ENCODE assay signal across 19 mouse cellular contexts in the genomic region with DNA sequence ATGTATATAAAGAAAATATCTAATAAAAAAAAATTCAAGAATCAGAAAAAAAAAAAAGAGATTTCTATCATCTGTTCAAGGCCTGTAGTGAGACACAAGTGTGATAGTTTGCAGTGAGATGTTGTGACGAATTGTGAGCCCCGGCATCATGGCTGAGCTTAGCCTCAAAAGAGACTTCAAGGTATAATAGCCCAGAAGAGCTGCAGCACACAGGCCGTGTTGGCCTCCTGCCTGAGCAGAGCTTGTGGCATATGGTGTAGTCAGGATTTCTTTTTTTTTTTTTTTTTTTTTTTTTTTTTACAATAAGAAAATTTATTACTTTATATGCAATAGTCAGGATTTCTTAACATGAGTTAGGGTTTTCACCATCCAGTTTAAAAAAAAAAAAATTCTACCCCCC.
DNase-seq lines count a peak whose midpoint lies in the region; ATAC-seq and TF ChIP-seq lines count a peak whose summit lies in the region.
"Had no signal": no experiment of that assay in that cellular context is flagged by ENCODE, and none has a peak within 500 bp of the region (broad histone marks: within the 10 kb centered on the region; RNA-seq: fewer than 3 reads in every experiment).

No protein-coding gene starts in this region.

- no peaks in the 10 kb centered on the region for H3K4me1 ChIP-seq in forebrain, postnatal 0 days (ENCODE audit: insufficient read depth)
- H3K4me1 ChIP-seq: liver, embryonic 13.5 days; stomach, embryonic 15.5 days had no signal

- no peak overlapping the region for H3K27ac ChIP-seq in left cerebral cortex, adult 2 months
- H3K27ac ChIP-seq in forebrain, postnatal 0 days (ENCODE audit: low read depth, low read length) = no peak overlapping the region
- H3K27ac ChIP-seq: embryonic facial prominence, embryonic 13.5 days; heart, adult 2 months; hindbrain, embryonic 14.5 days; layer of hippocampus, adult 2 months; liver, embryonic 13.5 days; lung, embryonic 15.5 days; macrophage; midbrain, embryonic 15.5 days; stomach, embryonic 15.5 days had no signal

- ATAC-seq in forebrain, postnatal 0 days = peak; percentile 25; the same call in 1 of the 2 replicates
- no peak for ATAC-seq in megakaryocyte-erythroid progenitor cell, adult 5-6 weeks (replicated peaks; ENCODE audit: low FRiP score, low TSS enrichment, poor library complexity, severe bottlenecking)
- ATAC-seq: intestine, postnatal 0 days; midbrain, embryonic 15.5 days had no signal

- peak; percentile 51 for DNase-seq in left cerebral cortex, postnatal 4 days
- DNase-seq in left cerebral cortex, adult 2 months (ENCODE audit: extremely low spot score in 1 of 2, low spot score in 2 of 2) = no peak
- DNase-seq in brain, embryonic 14.5 days (ENCODE audit: low read depth) = peak; percentile 87
- peak; percentile 56 for DNase-seq in cerebellum, adult 8-10 months
- DNase-seq in forebrain, postnatal 0 days = peak; percentile 60
- no peak for DNase-seq in right cerebral cortex, adult 2 months (ENCODE audit: low spot score in 2 of 2)
- DNase-seq: heart, adult 2 months; liver, embryonic 13.5 days; right cerebral cortex, adult 18-20 months had no signal

- no peaks in the 10 kb centered on the region for H3K9me3 ChIP-seq in forebrain, postnatal 0 days (ENCODE audit: low read length)
- H3K9me3 ChIP-seq: G1E; liver, embryonic 13.5 days; lung, embryonic 15.5 days; midbrain, embryonic 15.5 days; stomach, embryonic 15.5 days had no signal

- H3K4me3 ChIP-seq in left cerebral cortex, adult 2 months = no peak overlapping the region
- H3K4me3 ChIP-seq in forebrain, postnatal 0 days (ENCODE audit: low read depth, low read length) = no peak overlapping the region
- H3K4me3 ChIP-seq: embryonic facial prominence, embryonic 13.5 days; heart, adult 2 months; layer of hippocampus, adult 2 months; liver, embryonic 13.5 days; lung, embryonic 15.5 days; midbrain, embryonic 15.5 days; stomach, embryonic 15.5 days had no signal

- H3K27me3 ChIP-seq in forebrain, postnatal 0 days (ENCODE audit: insufficient read depth, low read length) = no peaks in the 10 kb centered on the region
- H3K27me3 ChIP-seq: embryonic facial prominence, embryonic 13.5 days; liver, embryonic 13.5 days; lung, embryonic 15.5 days; midbrain, embryonic 15.5 days; stomach, embryonic 15.5 days had no signal

- 28% methylated on average over 3 of the region's 3 CpGs for WGBS in forebrain, postnatal 0 days

- H3K4me2 ChIP-seq in forebrain, postnatal 0 days (ENCODE audit: low read depth) = no peak overlapping the region
- H3K4me2 ChIP-seq: embryonic facial prominence, embryonic 13.5 days; hindbrain, embryonic 14.5 days; liver, embryonic 13.5 days; lung, embryonic 15.5 days; midbrain, embryonic 15.5 days; stomach, embryonic 15.5 days had no signal

- no peaks in the 10 kb centered on the region for H3K36me3 ChIP-seq in forebrain, postnatal 0 days (ENCODE audit: insufficient read depth)
- H3K36me3 ChIP-seq: embryonic facial prominence, embryonic 13.5 days; G1E; liver, embryonic 13.5 days; lung, embryonic 15.5 days; midbrain, embryonic 15.5 days; stomach, embryonic 15.5 days had no signal

- intact Hi-C loops in left cerebral cortex, postnatal 4 days (cut with DNase I) = no loop called here
- intact Hi-C loops in left cerebral cortex, adult 2 months (cut with DNase I) = no loop called here

- TF ChIP-seq POLR2A in brain, embryonic 14.5 days (IDR thresholded peaks at IDR 0.05; ENCODE audit: borderline replicate concordance, extremely low read depth, insufficient read depth, insufficient read length, poor library complexity, severe bottlenecking) = no peak

- no peak overlapping the region for H3K9ac ChIP-seq in forebrain, postnatal 0 days
- H3K9ac ChIP-seq: embryonic facial prominence, embryonic 13.5 days; hindbrain, embryonic 14.5 days; liver, embryonic 13.5 days; lung, embryonic 15.5 days; midbrain, embryonic 15.5 days; stomach, embryonic 15.5 days had no signal

- TF ChIP-seq CTCF in left cerebral cortex, adult 2 months (IDR thresholded peaks at IDR 0.05) = no peak
- TF ChIP-seq CTCF in brain, embryonic 14.5 days (IDR thresholded peaks at IDR 0.05; ENCODE audit: borderline replicate concordance, extremely low read depth, insufficient read depth, insufficient read length) = no peak
- no peak for TF ChIP-seq CTCF in forebrain, postnatal 0 days (IDR thresholded peaks at IDR 0.05; ENCODE audit: low read depth)

Comparison
In these comparisons a context has a peak if more than half of its experiments do, and no peak if none do; other contexts are left out.
1. DNase-seq: peak in left cerebral cortex, postnatal 4 days (single experiment), brain, embryonic 14.5 days (single experiment), cerebellum, adult 8-10 months (single experiment) and forebrain, postnatal 0 days (single experiment); none in left cerebral cortex, adult 2 months (0 of 2) and right cerebral cortex, adult 2 months (0 of 2).